Mouse (Mus musculus) midbrain, embryonic 16.5 days (tissue): Measurements from ENCODE around the gene Ttc33. TPM values are rescaled to one million over a fixed set of nuclear protein-coding genes. Genes with fewer than 3 reads are reported as not detected.

Experiments
- ATAC-seq: fragments of 200-750 bp; cut with Nextera tagmentation; 2 replicates; pipeline ENCODE4 v1.8.0; 2017; ENCODE audit warnings: moderate TSS enrichment
- H3K27ac ChIP-seq: fragments of 300-500 bp; sonication (generic); 2 replicates; pipeline ENCODE4 v1.5.1; 2014; ENCODE audit warnings: mild to moderate bottlenecking, low read length, mixed read lengths
- H3K27me3 ChIP-seq: fragments of 300-500 bp; sonication (generic); 2 replicates; pipeline ENCODE4 v1.6.1; 2014; ENCODE audit warnings: low read depth, low read length, mixed read lengths; ENCODE audit not compliant: control insufficient read depth, insufficient read depth
- H3K36me3 ChIP-seq: fragments of 300-500 bp; sonication (generic); 2 replicates; pipeline ENCODE4 v1.6.1; 2014; ENCODE audit warnings: mild to moderate bottlenecking, low read length, moderate library complexity, mixed read lengths; ENCODE audit not compliant: control insufficient read depth, insufficient read depth
- H3K4me1 ChIP-seq: fragments of 300-500 bp; sonication (generic); 2 replicates; pipeline ENCODE4 v1.6.1; 2014; ENCODE audit warnings: mild to moderate bottlenecking, low read length, mixed read lengths; ENCODE audit not compliant: control insufficient read depth, insufficient read depth
- H3K4me2 ChIP-seq: fragments of 300-500 bp; sonication (generic); 2 replicates; pipeline ENCODE4 v1.6.1; 2014; ENCODE audit warnings: mild to moderate bottlenecking, low read length, mixed read lengths
- H3K4me3 ChIP-seq: fragments of 300-500 bp; sonication (generic); 2 replicates; pipeline ENCODE4 v1.5.1; 2014; ENCODE audit warnings: low read depth, mild to moderate bottlenecking, low read length, moderate library complexity, mixed read lengths
- H3K9ac ChIP-seq: fragments of 300-500 bp; sonication (generic); 2 replicates; pipeline ENCODE4 v1.6.1; 2014; ENCODE audit warnings: low read depth, low read length, mixed read lengths
- H3K9me3 ChIP-seq: fragments of 300-500 bp; sonication (generic); replicated peaks from 2 replicates; pipeline ENCODE4 v1.6.1; 2014; ENCODE audit warnings: mild to moderate bottlenecking, low read length, mixed read lengths; ENCODE audit not compliant: control insufficient read depth, poor library complexity, severe bottlenecking
- WGBS: fragments of 180-500 bp; shearing (Covaris S2); extraction: QIAGEN DNeasy Blood & Tissue Kit; methylation state at CpG from one replicate; pipeline ENCODE4 v1.1.7; 2014; 5-methylcytosine and 5-hydroxymethylcytosine counted together
- polyA plus RNA-seq: library from polyadenylated mRNA; unstranded; fragments of >200 nt; fragmentation: Nextera tagmentation; extraction: Ambion mirVana; gene quantifications from 2 replicates; pipeline ENCODE4 v1.2.1, GENCODE M21; 2015

Ttc33 gene
- polyA plus RNA-seq, 1 experiment from 2014 or later = 58.0 TPM

- peak overlapping the region; percentile 83 for H3K4me2 ChIP-seq
- no peaks in the 10 kb centered on the region for H3K36me3 ChIP-seq
- H3K27me3 ChIP-seq = peaks cover 29% of the 10 kb centered on the region
- 2% methylated on average over 61 of the region's 61 CpGs for WGBS
- no peaks in the 10 kb centered on the region for H3K9me3 ChIP-seq
- peak overlapping the region; percentile 66 for H3K9ac ChIP-seq
- peak overlapping the region; percentile 54 for H3K4me3 ChIP-seq
- ATAC-seq = peak; percentile 68
- peaks cover 27% of the 10 kb centered on the region for H3K4me1 ChIP-seq
- H3K27ac ChIP-seq = no peak overlapping the region
Observed at GRCm38 (mm10) chr15:5242241-5243035, 57.1 kb downstream of the Ttc33 start.

- peak overlapping the region; percentile 83 for H3K4me2 ChIP-seq
- H3K27ac ChIP-seq = no peak overlapping the region
- no peaks in the 10 kb centered on the region for H3K9me3 ChIP-seq
- 0 out of 2 replicates have a peak overlapping the region, but pooled peaks have one; percentile 66 for H3K9ac ChIP-seq
- peak overlapping the region; percentile 54 for H3K4me3 ChIP-seq
- H3K4me1 ChIP-seq = peaks cover 27% of the 10 kb centered on the region
- H3K27me3 ChIP-seq = peaks cover 29% of the 10 kb centered on the region
- no peaks in the 10 kb centered on the region for H3K36me3 ChIP-seq
- no peak for ATAC-seq
- WGBS = 7% methylated on average over 40 of the region's 40 CpGs
Observed at GRCm38 (mm10) chr15:5243036-5243958, 58.0 kb downstream of the Ttc33 start.

GRCm38 (mm10) chr15:5243959-5244905 lies 58.9 kb downstream of the Ttc33 start, which contains the start of gene Ptger4:
Ptger4 (minus strand) TSS chr15:5244187.
- Histone ChIP-seq H3K4me1 (peaks cover 27% of the 10 kb centered on the region), H3K9me3 (no peaks in the 10 kb centered on the region), H3K4me2 (peak within 1 kb of the TSS; percentile 83), H3K27me3 (peaks cover 29% of the 10 kb centered on the region), H3K36me3 (no peaks in the 10 kb centered on the region), H3K4me3 (peak within 1 kb of the TSS; percentile 54), H3K9ac (peak within 1 kb of the TSS; percentile 57), H3K27ac (no peak within 1 kb of the TSS)
- ATAC-seq = peak; percentile 95
- WGBS = under 1% methylated on average over 61 of the region's 61 CpGs

- Histone ChIP-seq H3K9me3 (no peaks in the 10 kb centered on the region), H3K9ac (no peak overlapping the region), H3K4me2 (no peak overlapping the region), H3K36me3 (no peaks in the 10 kb centered on the region), H3K27me3 (peaks cover 7% of the 10 kb centered on the region), H3K27ac (no peak overlapping the region), H3K4me3 (no peak overlapping the region), H3K4me1 (no peaks in the 10 kb centered on the region)
- 87% methylated on average over 4 of the region's 4 CpGs for WGBS
- ATAC-seq = no peak
Observed at GRCm38 (mm10) chr15:5250182-5250581, 64.9 kb downstream of the Ttc33 start.

GRCm38 (mm10) chr15:5260183-5260582 lies 74.9 kb downstream of the Ttc33 start:
- Histone ChIP-seq H3K4me2 (no peak overlapping the region), H3K27ac (no peak overlapping the region), H3K9ac (no peak overlapping the region), H3K4me3 (no peak overlapping the region), H3K36me3 (no peaks in the 10 kb centered on the region), H3K9me3 (no peaks in the 10 kb centered on the region), H3K27me3 (no peaks in the 10 kb centered on the region), H3K4me1 (no peaks in the 10 kb centered on the region)
- ATAC-seq = 0 out of 2 replicates have a peak, but pooled peaks have one; percentile 14
- 38% methylated on average over 5 of the region's 5 CpGs for WGBS

- WGBS = 90% methylated on average over 3 of the region's 3 CpGs
- H3K4me1 ChIP-seq = no peaks in the 10 kb centered on the region
- no peak overlapping the region for H3K9ac ChIP-seq
- ATAC-seq = no peak
- no peaks in the 10 kb centered on the region for H3K27me3 ChIP-seq
- no peak overlapping the region for H3K4me3 ChIP-seq
- H3K27ac ChIP-seq = no peak overlapping the region
- H3K9me3 ChIP-seq = no peaks in the 10 kb centered on the region
- no peak overlapping the region for H3K4me2 ChIP-seq
- no peaks in the 10 kb centered on the region for H3K36me3 ChIP-seq
Observed at GRCm38 (mm10) chr15:5261004-5261403, 75.7 kb downstream of the Ttc33 start.

DNA sequence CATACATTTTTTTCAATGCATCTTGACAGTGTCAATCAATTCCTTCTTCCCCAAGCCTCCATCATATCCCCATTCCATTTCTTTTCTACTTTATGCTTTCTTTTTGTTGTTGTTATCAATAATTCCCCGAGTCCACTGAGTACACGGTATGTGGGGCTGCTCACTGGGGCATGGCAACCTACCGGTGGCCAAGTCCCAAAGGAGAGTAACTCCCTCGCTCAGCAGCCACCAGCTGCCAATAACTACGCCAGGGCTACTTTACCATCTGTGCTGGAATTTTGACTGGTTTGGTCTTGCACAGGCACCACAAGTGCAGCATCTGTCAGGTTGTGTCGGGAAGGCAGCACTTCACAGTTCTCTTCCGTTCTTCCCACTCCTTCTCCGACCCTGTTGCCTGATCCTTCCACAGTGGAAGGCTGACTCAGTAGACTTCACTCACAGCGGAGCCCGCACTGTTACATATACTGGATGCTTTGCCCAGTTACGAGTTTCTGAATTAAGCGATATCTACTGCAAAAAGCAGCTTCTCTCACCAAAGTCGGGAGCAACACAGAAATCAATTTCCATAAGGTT lies 76.9 kb downstream of the Ttc33 start:
- WGBS = 83% methylated on average over 13 of the region's 13 CpGs
- no peak for ATAC-seq
- Histone ChIP-seq H3K9ac (no peak overlapping the region), H3K9me3 (no peaks in the 10 kb centered on the region), H3K4me3 (no peak overlapping the region), H3K4me1 (no peaks in the 10 kb centered on the region), H3K4me2 (no peak overlapping the region), H3K36me3 (no peaks in the 10 kb centered on the region), H3K27ac (no peak overlapping the region), H3K27me3 (no peaks in the 10 kb centered on the region)

DNA sequence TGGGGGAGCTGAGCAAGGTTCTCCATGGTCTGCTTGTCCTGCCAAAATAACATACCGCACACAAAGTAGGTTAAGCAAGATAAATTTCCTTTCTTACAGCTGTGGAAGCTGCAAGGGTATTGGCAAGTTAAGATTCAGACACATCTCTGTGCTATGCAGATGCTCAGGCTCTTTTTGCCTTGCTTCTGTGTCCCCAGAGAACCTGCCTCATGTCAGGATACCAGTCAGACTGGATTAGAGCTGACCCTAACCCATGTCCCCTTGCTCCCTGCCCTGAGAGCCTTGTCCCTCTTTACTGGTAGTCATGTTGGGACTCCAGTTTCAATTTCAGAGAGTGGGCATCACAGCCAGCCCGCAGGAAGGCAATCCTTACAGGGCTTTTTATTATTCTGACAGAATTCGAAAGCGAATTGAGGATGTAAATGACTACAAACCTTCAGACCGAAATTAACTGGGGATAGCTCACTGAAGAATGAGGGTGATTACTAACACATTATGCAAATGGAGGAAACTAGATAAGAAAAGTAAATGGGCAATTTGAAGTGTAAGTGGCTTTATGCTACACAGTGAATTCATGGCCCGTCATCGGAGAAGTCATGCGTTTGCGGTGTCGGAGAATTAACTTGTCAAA lies 77.7 kb downstream of the Ttc33 start:
- no peak overlapping the region for H3K4me3 ChIP-seq
- H3K9me3 ChIP-seq = no peaks in the 10 kb centered on the region
- WGBS = 81% methylated on average over 10 of the region's 10 CpGs
- H3K27me3 ChIP-seq = no peaks in the 10 kb centered on the region
- no peak overlapping the region for H3K4me2 ChIP-seq
- H3K9ac ChIP-seq = no peak overlapping the region
- H3K4me1 ChIP-seq = no peaks in the 10 kb centered on the region
- H3K27ac ChIP-seq = no peak overlapping the region
- H3K36me3 ChIP-seq = no peaks in the 10 kb centered on the region
- ATAC-seq = no peak
